Mouse (Mus musculus) midbrain, embryonic 12.5 days (tissue): ENCODE results near the gene Ttf2. TPM values are rescaled to one million over a fixed set of nuclear protein-coding genes. Genes with fewer than 3 reads are reported as not detected.

Experiments
- ATAC-seq: fragments of 200-750 bp; cut with Nextera tagmentation; 2 replicates; pipeline ENCODE4 v1.8.0; 2017; ENCODE audit warnings: low read depth, moderate TSS enrichment, moderate library complexity; ENCODE audit not compliant: low FRiP score
- H3K27ac ChIP-seq: fragments of 300-500 bp; sonication (generic); replicated peaks from 2 replicates; pipeline ENCODE4 v1.5.1; 2016; ENCODE audit warnings: mild to moderate bottlenecking
- H3K27me3 ChIP-seq: fragments of 300-500 bp; sonication (generic); 2 replicates; pipeline ENCODE4 v1.6.1; 2016; ENCODE audit warnings: mild to moderate bottlenecking
- H3K36me3 ChIP-seq: fragments of 300-500 bp; sonication (generic); 2 replicates; pipeline ENCODE4 v1.6.1; 2016
- H3K4me1 ChIP-seq: fragments of 300-500 bp; sonication (generic); 2 replicates; pipeline ENCODE4 v1.6.1; 2016
- H3K4me2 ChIP-seq: fragments of 300-500 bp; sonication (generic); replicated peaks from 2 replicates; pipeline ENCODE4 v1.6.1; 2016; ENCODE audit warnings: mild to moderate bottlenecking, moderate library complexity
- H3K4me3 ChIP-seq: fragments of 300-500 bp; sonication (generic); 2 replicates; pipeline ENCODE4 v1.5.1; 2016; ENCODE audit warnings: mild to moderate bottlenecking
- H3K9ac ChIP-seq: fragments of 300-500 bp; sonication (generic); replicated peaks from 2 replicates; pipeline ENCODE4 v1.6.1; 2016; ENCODE audit warnings: mild to moderate bottlenecking, moderate library complexity
- H3K9me3 ChIP-seq: fragments of 300-500 bp; sonication (generic); 2 replicates; pipeline ENCODE4 v1.6.1; 2016; ENCODE audit warnings: mild to moderate bottlenecking
- WGBS: fragments of 180-500 bp; shearing (Covaris S2); methylation state at CpG from one replicate; pipeline ENCODE4 v1.1.7; 2016; 5-methylcytosine and 5-hydroxymethylcytosine counted together
- polyA plus RNA-seq: library from polyadenylated mRNA; unstranded; fragments of >200 nt; fragmentation: Nextera tagmentation; extraction: Ambion mirVana; gene quantifications from 2 replicates; pipeline ENCODE4 v1.2.1, GENCODE M21; 2016

Gene Ttf2
- polyA plus RNA-seq, 1 experiment from 2014 or later, result 22.4 TPM

DNA sequence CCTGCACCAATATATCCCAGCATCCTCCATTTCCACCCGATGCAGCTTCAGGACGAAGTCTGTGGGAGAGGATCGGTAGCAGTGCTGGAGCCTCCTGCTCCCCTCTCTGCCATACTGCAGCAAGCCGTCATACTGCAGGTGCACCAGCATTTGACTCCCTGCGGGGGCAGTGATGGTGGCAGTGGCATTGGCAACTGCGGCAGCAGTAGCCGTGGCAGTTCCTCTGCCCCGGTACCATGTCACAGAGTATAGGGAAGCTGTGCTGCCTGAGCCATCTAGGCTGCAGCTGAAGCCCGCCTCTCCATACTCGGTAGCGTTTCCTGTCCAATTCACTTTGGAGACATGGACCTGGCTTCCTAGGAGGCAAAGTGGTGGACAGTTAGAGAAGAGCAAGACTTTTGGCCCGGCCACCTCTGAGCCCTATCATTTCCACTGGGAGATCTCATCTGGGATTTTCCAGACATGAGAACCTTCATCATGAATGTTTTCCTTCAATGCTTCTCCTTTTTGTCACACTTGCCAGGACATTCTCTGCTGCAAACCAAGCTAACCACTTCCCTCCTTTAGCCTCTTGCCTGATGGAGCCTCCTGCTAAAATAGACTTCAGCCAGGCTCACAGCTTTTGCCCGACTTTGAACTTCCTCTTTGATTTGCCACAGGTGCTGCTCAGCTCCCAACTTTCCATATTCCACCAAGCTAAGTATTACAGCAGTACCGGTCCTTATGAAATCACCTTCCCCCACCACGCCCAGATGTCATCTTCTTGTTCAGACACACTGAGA lies 34.3 kb upstream of the Ttf2 start:
- Histone ChIP-seq H3K27me3 (no peaks in the 10 kb centered on the region; the same call in 1 of the 2 replicates), H3K9ac (no peak overlapping the region), H3K4me3 (no peak overlapping the region), H3K36me3 (no peaks in the 10 kb centered on the region), H3K9me3 (no peaks in the 10 kb centered on the region), H3K4me1 (no peaks in the 10 kb centered on the region), H3K27ac (no peak overlapping the region), H3K4me2 (no peak overlapping the region)
- 91% methylated on average over 15 of the region's 15 CpGs for WGBS
- ATAC-seq, result no peak

DNA sequence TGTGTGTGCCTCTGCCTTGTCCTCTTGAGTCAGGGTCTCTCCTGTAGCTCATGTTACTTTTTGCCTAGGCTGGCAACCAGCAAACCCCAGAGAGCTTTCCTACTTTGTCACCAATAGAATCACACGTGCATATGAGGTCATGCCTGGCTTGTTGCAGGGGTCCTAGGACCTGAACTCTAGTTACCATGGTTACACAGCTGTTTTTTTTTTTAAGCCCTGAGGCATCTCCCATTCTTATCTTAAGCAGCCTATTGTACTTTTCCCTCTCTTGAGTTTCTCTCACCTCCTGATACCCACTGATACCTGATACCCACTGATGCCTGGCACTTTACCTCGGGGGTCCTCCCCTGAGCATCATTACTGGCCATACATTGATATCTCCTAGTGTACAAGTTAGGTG lies 30.3 kb upstream of the Ttf2 start:
- ATAC-seq, result no peak

DNA sequence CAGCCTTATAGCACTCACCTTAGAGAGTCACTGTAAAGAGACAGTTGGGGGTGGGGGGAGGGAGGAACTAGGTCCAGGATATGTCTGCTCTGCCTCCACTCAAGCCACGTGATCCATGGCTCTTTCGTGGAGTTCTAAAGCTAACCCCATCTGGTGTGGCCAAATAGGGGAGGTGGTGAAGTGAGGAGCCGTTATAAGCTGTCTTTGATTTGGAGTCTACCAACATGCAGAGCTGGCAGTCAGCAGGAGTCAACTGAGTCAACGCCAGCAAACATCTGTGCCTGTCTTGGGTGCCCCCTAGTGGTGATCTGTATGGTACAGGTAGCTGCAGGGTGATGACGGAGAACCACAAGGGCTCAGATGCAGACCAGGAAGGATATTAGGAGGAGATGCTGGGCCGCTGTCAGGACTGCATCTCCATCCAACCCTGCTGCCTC lies 29.5 kb upstream of the Ttf2 start:
- no peaks in the 10 kb centered on the region; the same call in none of the 2 replicates for H3K27me3 ChIP-seq
- H3K27ac ChIP-seq, result no peak overlapping the region
- no peak overlapping the region for H3K9ac ChIP-seq
- ATAC-seq, result peak; percentile 52; the same call in 1 of the 2 replicates
- no peak overlapping the region for H3K4me3 ChIP-seq
- H3K4me2 ChIP-seq, result no peak overlapping the region
- no peaks in the 10 kb centered on the region for H3K9me3 ChIP-seq
- H3K4me1 ChIP-seq, result peaks cover 6% of the 10 kb centered on the region; the same call in 1 of the 2 replicates
- 14% methylated on average over 6 of the region's 6 CpGs for WGBS
- H3K36me3 ChIP-seq, result no peaks in the 10 kb centered on the region

More for the DNA sequence above, 30.3 kb upstream of the Ttf2 start:
- H3K4me1 ChIP-seq, result peaks cover 3% of the 10 kb centered on the region; the same call in 1 of the 2 replicates
- H3K27me3 ChIP-seq, result no peaks in the 10 kb centered on the region; the same call in 1 of the 2 replicates
- H3K4me3 ChIP-seq, result no peak overlapping the region
- H3K4me2 ChIP-seq, result no peak overlapping the region
- no peaks in the 10 kb centered on the region for H3K36me3 ChIP-seq
- H3K9ac ChIP-seq, result no peak overlapping the region
- H3K9me3 ChIP-seq, result no peaks in the 10 kb centered on the region
- 26% methylated on average over 2 of the region's 2 CpGs for WGBS
- H3K27ac ChIP-seq, result no peak overlapping the region

DNA sequence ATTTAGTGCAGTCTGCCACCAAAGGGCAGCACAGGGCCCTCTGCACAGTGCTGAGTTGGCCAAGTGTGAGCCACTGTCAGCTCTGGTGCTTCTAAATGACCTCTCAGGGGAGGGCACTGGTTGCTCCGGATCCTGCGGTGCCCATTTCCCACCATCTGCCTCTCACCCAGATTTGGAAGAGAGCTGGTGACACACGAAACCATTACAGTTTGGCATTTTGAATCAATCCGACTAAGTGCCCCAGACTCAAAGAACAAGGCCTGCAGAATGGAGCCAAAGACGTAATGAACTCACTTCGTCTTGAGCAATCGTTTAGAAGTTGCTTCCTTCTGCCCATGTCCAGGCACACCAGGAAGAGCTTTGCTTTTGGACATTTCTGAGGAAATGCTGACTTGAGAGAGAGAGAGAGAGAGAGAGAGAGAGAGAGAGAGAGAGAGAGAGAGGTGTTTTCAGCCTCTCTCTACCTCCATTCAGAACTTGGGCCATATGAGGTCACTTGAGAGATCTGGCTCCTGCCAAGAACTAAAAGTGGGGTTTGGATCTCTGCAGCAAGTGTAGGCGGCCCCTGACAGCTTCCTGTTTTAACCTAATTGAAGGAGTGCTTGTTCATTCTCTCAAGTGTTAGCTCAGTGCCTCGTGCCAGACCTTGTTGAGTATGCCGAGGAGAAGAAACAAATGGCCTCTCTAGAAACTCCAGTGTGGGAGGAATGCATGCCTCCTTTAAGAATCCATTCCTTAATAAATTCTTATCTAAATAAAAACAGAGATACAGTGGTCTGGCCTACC lies 28.5 kb upstream of the Ttf2 start:
- 85% methylated on average over 10 of the region's 10 CpGs for WGBS
- Histone ChIP-seq H3K4me3 (no peak overlapping the region), H3K9ac (no peak overlapping the region), H3K4me2 (no peak overlapping the region), H3K4me1 (peaks cover 6% of the 10 kb centered on the region), H3K27me3 (no peaks in the 10 kb centered on the region; the same call in 1 of the 2 replicates), H3K9me3 (no peaks in the 10 kb centered on the region), H3K36me3 (no peaks in the 10 kb centered on the region), H3K27ac (no peak overlapping the region)
- ATAC-seq, result no peak

DNA sequence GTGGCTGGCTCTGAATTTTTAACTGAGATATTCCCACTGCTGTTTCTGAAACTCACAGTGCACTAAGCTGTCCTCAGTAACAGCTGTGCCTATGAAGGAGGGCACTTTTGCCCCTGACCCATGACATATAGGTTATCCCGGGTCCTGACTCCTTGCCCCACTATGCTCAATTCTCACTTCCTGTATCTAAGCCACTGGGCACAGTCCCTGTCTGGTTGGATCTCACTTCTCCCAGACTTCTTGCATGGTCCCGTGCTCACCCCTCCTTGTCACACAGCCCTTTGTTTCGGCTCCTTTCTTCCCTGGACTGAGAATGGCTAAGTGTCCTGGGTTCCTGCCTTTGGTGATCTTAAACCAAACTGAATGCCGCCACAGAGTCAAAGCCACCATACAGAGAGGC lies 24.8 kb upstream of the Ttf2 start:
- no peak for ATAC-seq
- 62% methylated on average over 4 of the region's 4 CpGs for WGBS
- Histone ChIP-seq H3K27ac (no peak overlapping the region), H3K9me3 (no peaks in the 10 kb centered on the region), H3K4me1 (peaks cover 8% of the 10 kb centered on the region), H3K4me2 (no peak overlapping the region), H3K9ac (no peak overlapping the region), H3K27me3 (no peaks in the 10 kb centered on the region; the same call in none of the 2 replicates), H3K4me3 (no peak overlapping the region), H3K36me3 (no peaks in the 10 kb centered on the region)

DNA sequence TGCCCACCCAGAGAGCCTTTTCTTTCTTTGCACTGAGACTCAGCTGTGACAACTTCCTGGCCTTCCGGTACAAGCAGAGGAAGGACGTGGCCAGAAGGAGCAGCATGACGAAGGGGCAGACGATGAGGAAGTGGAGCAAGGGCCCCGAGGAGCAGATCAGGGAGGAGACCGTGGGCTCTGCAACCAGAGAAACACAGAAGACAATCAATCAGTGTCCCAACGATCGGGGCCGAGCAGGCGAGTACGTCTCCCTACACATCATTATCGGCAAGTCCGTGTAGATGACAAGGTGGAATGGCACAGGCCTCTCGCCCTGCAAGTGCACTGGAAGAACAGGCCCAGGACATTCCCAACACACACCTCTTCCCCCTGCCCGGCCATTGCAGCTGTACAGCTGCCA lies 24.3 kb upstream of the Ttf2 start:
- H3K9me3 ChIP-seq, result no peaks in the 10 kb centered on the region
- no peak overlapping the region for H3K9ac ChIP-seq
- H3K27ac ChIP-seq, result no peak overlapping the region
- no peak overlapping the region for H3K4me3 ChIP-seq
- ATAC-seq, result no peak
- H3K36me3 ChIP-seq, result no peaks in the 10 kb centered on the region
- no peak overlapping the region for H3K4me2 ChIP-seq
- no peaks in the 10 kb centered on the region; the same call in none of the 2 replicates for H3K27me3 ChIP-seq
- H3K4me1 ChIP-seq, result peaks cover 8% of the 10 kb centered on the region
- 82% methylated on average over 15 of the region's 15 CpGs for WGBS

DNA sequence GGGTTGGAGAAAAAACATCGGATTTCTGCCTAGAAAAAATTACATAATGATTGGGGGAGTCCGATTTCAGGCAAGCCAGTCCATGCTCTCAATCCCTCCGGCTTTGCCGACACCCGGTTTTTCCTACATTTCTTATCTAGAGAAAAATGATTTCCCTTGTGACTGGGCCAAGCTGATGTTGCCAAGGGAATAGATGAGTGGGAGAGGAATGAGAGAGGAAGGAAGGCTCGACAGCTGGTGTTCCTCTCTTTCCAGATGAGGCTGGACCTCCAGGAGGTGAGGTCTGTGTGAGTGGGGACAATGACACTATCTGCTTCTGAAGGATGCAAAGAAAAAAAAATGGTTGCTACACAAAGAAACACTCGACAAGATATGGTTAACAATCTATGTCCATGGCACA lies 23.7 kb upstream of the Ttf2 start:
- H3K27ac ChIP-seq, result no peak overlapping the region
- H3K4me1 ChIP-seq, result peaks cover 8% of the 10 kb centered on the region
- 88% methylated on average over 7 of the region's 7 CpGs for WGBS
- no peaks in the 10 kb centered on the region for H3K9me3 ChIP-seq
- H3K4me3 ChIP-seq, result no peak overlapping the region
- ATAC-seq, result no peak
- H3K9ac ChIP-seq, result no peak overlapping the region
- no peaks in the 10 kb centered on the region for H3K36me3 ChIP-seq
- no peak overlapping the region for H3K4me2 ChIP-seq
- no peaks in the 10 kb centered on the region; the same call in none of the 2 replicates for H3K27me3 ChIP-seq

DNA sequence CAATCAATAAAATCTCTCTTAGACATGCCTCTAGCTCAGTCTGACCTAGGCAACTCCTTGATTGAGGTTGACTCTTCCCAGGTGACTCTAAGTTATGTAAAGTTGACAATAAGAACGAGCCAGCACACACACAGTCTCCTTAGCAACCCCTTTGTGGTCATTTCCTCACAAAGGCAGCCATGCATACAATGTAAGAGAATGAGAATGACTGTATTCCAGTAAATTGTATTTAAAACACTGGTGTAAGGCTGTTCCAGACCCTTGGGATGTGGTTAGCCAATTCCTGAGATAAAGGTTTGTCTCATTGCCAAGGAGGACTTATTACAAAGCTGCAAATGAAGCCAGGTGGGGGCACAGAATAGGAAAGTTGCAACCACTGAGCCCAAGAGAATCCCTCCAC lies 20.8 kb upstream of the Ttf2 start:
- no peaks in the 10 kb centered on the region for H3K36me3 ChIP-seq
- H3K4me3 ChIP-seq, result no peak overlapping the region
- ATAC-seq, result no peak
- peaks cover 8% of the 10 kb centered on the region for H3K4me1 ChIP-seq
- no peak overlapping the region for H3K27ac ChIP-seq
- 72% methylated on average over 1 of the region's 1 CpGs for WGBS
- H3K4me2 ChIP-seq, result no peak overlapping the region
- H3K9ac ChIP-seq, result no peak overlapping the region
- no peaks in the 10 kb centered on the region; the same call in none of the 2 replicates for H3K27me3 ChIP-seq
- no peaks in the 10 kb centered on the region for H3K9me3 ChIP-seq

DNA sequence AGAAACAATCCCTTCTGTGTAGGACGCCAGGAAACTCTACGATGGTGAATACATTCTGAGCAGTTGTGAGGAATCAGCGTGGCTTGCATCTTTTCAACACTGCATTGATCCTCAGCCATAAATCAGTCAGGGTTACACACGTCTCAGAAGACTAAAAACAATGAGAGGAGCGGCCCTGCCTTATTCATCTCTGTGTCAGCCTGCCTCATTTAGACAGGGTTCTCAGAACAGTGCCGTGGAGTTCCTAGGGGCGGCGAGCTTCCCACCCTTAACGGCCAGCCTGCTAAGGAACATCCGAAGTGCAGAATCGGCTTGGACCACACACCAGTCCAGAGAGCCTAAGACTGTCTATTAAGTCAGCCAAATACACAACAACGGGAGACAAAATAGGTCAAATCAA lies 20.0 kb upstream of the Ttf2 start:
- Histone ChIP-seq H3K4me2 (no peak overlapping the region), H3K9ac (no peak overlapping the region)
- 59% methylated on average over 12 of the region's 12 CpGs for WGBS

DNA sequence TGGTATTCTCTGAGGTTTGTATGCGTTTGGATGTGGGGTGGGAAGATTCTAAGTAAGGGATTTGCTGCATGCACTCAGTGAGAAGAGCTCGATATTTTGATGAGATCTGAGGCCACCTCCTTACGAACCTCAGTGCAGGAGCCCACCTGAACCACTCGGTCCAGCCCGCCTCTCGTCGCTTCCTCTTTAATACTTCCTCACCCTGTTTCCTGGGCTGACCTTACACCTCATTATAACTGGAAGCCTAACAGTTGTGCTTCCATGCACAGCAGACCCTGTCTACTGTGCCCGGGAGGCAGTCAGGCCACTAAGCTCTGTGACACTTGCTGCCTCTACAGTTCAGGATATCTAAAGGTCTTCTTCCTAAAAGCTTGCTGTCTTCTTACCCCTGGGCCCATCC lies 9.8 kb upstream of the Ttf2 start:
- Histone ChIP-seq H3K4me2 (no peak overlapping the region), H3K4me3 (no peak overlapping the region), H3K27ac (no peak overlapping the region), H3K27me3 (peaks cover 3% of the 10 kb centered on the region; the same call in 1 of the 2 replicates), H3K4me1 (peaks cover 7% of the 10 kb centered on the region; the same call in 1 of the 2 replicates), H3K9me3 (no peaks in the 10 kb centered on the region), H3K36me3 (no peaks in the 10 kb centered on the region), H3K9ac (no peak overlapping the region)
- ATAC-seq, result no peak
- 82% methylated on average over 8 of the region's 8 CpGs for WGBS

More for the DNA sequence above, 20.0 kb upstream of the Ttf2 start:
- no peaks in the 10 kb centered on the region for H3K36me3 ChIP-seq
- peaks cover 6% of the 10 kb centered on the region for H3K4me1 ChIP-seq
- no peak overlapping the region for H3K27ac ChIP-seq
- H3K27me3 ChIP-seq, result no peaks in the 10 kb centered on the region; the same call in none of the 2 replicates
- no peak for ATAC-seq
- no peak overlapping the region for H3K4me3 ChIP-seq
- H3K9me3 ChIP-seq, result no peaks in the 10 kb centered on the region

DNA sequence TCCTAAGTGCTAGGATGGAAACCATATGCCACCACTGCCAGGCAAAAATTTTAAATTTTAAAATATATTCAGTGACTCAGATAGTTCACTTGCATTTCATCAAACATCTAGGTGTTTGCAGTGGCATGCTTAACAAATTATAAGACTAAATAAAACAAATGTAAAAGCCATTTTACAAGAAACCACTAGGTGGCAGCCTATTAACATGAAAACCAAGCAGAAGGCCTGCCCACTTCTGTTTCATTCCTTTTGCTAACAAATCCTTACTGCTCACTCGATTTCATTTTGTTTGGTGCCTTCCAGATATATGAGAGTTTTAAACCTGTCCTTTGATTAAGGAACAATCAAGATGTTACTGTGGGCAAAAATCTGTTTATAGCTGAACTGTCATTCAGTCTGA lies 4.4 kb upstream of the Ttf2 start:
- Histone ChIP-seq H3K4me1 (peaks cover 7% of the 10 kb centered on the region; the same call in 1 of the 2 replicates), H3K9me3 (no peaks in the 10 kb centered on the region), H3K36me3 (no peaks in the 10 kb centered on the region), H3K27me3 (no peaks in the 10 kb centered on the region), H3K4me3 (no peak overlapping the region), H3K27ac (no peak overlapping the region), H3K4me2 (no peak overlapping the region), H3K9ac (no peak overlapping the region)
- WGBS, result 4% methylated on average over 1 of the region's 1 CpGs
- ATAC-seq, result no peak
